Mouse (Mus musculus): ENCODE data around the gene Fbln5.

The Fbln5 gene

DNA sequence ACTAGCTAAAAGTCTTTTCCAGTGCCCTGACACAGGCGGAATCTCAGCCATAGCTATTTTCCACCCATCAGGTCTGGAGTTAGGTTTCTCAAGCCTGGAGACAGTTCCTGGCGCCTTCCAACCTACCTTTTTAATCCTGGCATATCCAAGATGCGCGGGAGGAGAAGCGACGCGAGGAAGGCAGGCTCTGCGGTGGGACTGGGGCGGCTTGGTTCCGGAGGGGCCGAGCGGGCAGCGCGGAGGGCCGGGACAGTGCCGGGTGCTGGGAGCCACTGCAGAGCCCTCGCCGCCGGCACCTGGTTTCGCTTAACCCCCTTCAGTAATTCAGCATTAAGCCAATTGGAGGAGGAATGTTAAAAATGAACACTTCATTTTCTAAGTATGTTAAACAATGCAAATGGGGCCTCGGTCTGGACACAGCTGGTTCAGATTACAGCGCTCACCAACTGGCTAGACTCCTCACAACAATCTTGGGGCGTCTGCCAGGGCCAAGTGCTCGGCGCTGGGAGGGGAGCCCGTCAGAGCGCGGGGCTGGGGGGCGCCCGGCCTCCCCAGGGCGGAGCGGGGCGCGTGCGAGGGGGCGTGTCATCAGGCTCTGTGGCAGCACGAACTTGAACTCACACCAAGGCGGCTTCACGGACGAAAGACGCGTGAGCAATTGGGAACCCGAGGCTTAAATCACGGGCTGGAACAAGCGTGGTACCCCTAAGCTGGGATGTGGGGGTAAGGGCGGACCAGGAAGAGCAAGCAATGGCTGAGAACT is at the start of gene Fbln5:
Fbln5 (minus strand) TSS at position 448 of the 763 bp plus-strand sequence.
- peak; percentile 83 for DNase-seq (ENCODE audit: inconsistent ontology term)

DNA sequence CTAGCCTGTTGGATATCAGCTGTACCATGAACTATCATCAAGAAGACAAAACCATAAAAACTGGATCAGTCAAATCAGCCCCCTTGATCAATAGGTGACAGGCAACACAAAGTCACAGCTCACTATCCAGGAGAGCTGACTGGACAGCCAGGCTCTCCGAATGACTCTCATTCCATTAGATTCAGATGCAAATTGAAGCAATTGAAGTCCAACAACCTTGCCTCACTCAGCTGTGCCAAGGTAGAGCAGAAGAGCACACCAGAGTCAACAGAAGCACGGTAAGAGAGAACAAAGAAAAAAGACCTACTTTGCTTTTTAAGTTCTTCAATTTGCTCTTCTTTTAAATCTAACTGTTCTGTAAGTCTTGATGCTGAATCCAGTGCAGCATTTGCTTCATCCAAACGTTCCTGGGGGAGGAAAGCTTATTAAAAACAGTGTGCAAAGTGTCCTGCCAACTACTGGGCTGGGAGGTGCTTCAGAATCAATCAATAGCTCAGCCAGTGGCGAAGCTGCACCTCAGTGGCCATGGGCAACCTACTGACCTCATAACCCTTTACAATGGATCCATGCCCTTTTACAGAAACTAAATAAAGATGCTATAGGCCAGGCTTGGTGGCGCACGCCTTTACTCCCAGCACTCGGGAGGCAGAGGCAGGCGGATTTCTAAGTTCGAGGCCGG is 43.6 kb upstream of the Fbln5 start:
- no peak for DNase-seq (ENCODE audit: inconsistent ontology term)

DNA sequence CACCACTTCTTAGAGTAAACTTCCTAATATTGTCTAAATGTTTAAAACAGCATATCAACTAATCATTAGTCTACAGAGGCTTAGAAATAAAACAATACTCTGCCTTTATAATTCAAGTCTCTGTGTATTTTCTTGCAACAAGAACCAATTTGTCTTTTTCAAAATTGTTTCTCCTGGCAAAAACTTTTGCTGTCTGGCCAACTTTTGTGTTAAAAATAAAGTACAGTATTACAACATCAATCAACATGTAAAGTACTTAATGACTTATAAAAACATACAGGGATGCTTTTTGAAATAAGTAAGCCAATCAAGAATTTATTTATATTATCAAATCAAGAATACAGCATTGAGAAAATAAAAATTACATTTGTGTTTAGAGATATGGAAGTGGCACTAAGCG is 41.4 kb upstream of the Fbln5 start:
- DNase-seq (ENCODE audit: inconsistent ontology term) = no peak

DNA sequence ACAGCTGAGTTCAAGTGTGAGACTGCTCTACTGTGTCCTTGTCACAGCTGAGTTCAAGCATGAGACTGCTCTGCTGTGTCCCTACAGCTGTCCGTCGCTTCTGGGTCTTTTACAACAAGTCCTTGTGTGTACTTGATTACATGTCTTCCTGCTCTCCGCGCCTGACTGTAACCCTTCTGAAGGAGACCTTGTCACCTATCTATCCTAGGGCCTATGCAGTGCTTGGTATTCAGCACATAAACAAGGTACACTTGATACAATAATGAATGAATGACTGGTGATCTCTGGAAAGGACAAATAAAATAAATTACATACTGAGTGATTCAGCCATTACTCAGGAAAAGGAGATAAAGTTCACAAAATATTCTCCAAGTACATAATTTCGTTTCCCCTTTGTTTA is 39.2 kb upstream of the Fbln5 start:
- DNase-seq (ENCODE audit: inconsistent ontology term) = no peak

DNA sequence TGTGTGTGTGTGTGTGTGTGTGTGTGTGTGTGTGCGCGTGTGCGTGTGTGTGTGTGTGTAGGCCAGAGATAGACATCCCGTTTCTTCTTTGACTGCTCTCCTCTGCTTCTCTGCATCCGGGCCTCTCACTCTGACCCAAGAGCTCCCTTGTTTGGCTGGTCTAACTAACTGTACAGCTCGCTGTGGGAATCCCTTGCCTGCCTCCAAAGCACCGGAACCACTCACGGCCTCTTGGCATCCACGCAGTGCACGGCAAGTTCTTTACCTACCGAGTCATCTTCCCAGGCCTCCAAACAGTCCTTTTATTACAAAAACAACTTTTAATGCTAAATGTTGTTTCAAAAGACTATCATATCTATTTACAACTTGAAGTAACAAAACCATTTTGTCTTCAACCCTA is 35.5 kb upstream of the Fbln5 start:
- no peak for DNase-seq (ENCODE audit: inconsistent ontology term)

DNA sequence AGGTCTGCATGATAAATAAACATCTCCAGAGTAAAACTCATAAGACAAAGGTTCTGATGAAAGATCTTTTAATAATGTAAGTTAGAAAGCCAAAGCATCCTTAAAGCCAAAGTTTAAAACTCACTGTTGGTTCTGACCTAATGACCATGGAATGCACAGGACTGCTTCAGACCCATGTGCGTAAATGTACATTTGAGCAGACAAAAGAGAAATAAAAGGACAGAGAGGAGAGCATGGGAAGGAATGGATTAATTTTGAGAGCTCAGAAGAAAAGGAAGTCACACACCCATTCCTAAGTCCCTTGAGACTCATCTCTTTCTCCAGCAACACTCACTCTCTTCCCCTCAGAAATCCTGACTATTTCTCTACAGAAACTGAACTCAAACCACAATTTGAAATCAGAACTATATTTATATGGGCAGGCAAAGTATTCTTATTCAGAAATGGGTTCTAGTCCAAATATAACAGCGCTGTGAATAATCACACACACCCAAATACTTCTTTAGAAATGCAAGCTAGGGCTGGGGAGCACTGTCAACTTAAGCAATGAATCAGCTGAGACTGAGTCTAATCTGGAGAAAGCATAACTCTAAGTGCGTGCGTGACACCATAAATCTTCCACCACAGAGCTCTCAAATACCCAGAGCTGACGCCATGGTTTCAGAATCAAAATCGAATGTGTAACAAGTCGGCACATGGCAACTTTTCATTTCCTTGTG is 33.1 kb upstream of the Fbln5 start:
- peak; percentile 6 for DNase-seq (ENCODE audit: inconsistent ontology term)

DNA sequence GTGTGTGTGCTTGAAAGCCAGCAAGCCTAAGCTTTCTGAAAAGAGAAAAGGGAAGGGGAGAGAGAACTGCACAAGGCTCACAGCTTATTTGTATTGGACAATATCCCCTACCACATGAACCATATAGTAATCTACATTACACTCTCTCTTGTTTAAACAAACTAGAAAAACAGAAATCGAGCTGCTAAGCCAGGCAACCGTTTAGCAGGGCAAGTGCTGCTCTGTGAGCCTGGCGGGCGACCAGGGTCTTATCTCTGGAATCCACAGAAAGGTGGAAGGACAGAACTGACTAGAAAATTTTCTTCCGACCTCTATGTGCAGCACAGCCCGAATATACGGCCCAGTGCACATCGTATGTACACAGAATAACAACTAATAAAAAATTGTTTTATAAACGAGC is 32.5 kb upstream of the Fbln5 start:
- DNase-seq (ENCODE audit: inconsistent ontology term) = no peak

DNA sequence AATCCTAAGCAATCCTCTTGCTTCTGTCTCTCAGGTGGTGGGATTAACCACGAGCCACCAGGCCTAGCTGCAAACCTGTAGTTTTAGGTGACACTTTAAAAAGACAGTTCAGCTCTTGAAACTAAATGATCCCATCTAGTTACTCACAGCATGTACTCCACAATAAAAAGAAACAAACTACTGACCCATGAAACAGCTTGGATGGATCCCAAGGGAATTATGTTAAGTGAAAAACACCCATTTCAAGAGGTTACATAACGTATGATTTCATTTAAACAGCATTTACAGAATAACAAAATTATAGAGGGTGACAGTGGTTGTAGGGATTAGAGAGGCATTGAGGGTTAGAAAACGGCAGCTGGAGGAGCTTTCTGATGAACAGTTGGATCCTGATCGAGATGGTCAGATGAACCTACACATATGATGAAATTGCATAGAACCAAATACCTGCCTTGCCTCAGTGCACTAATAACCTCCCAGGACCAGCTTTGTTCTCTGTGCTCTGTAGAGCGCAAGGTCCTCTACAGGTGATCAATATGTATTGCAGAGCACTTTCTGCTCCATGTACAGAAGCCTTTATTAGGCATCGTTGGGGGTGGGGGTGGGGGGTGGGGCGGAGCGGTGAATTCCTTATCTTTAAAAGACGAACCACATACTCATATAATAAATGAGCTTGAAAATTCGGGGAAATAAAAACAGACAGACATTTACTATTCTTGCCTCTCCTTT is 17.9 kb upstream of the Fbln5 start:
- DNase-seq (ENCODE audit: inconsistent ontology term) = peak; percentile 9

DNA sequence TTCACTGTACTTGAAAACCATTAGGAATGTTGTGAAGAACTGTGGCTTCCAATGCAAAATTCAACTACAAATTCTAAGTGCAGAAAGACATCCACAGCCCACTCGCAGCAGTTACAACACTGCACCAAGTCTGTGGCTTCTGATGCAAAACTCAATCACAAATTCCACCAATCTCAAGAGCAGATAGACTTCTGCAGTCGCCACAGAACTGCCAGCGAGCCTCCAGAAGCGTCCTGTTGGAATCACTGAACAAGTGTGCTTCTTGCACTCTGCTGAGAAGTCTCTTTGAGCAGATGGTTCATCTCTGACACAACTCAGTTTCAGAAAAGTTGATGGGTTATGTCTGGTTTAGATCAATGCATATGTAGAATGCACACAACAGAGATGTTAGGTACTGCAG is 15.9 kb upstream of the Fbln5 start:
- DNase-seq (ENCODE audit: inconsistent ontology term) = no peak

DNA sequence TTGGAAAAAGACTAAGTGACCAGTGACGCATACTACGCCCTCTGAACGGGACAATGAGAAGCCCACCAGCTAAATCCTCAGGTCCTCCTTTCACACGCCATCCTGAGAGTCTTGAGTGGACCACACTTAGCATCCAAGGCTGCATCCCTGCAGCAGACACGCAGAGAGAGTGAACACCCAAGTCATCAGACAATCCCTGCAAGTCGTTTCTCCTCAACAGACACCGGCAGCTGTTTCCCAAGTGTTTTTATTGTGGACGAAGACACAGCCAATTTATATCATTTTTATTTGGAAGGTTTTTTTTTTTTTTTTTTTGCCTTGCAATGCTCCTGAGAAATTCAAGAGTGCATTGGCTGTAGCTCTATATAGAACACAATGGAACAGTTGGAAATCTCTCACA is 14.9 kb upstream of the Fbln5 start:
- no peak for DNase-seq (ENCODE audit: inconsistent ontology term)

DNA sequence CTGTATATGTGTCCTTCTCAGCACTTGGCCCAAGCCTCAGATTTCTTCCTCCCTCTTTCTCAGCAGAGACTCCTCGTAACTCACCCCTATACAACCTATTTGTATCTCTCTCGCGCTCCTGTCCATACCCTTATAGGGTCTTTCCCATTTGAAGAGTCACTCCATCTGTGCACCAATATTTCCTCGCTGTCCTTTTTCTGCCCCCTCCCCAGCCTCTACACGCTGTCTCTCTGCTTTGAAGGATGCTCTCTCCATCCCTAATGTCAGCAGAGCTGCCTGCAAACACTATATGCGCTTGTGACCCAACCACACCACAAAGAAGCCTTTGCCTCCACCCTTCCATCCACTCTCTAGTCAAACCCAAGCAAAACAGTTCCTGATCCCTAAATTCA is 14.3 kb upstream of the Fbln5 start:
- DNase-seq (ENCODE audit: inconsistent ontology term) = no peak

DNA sequence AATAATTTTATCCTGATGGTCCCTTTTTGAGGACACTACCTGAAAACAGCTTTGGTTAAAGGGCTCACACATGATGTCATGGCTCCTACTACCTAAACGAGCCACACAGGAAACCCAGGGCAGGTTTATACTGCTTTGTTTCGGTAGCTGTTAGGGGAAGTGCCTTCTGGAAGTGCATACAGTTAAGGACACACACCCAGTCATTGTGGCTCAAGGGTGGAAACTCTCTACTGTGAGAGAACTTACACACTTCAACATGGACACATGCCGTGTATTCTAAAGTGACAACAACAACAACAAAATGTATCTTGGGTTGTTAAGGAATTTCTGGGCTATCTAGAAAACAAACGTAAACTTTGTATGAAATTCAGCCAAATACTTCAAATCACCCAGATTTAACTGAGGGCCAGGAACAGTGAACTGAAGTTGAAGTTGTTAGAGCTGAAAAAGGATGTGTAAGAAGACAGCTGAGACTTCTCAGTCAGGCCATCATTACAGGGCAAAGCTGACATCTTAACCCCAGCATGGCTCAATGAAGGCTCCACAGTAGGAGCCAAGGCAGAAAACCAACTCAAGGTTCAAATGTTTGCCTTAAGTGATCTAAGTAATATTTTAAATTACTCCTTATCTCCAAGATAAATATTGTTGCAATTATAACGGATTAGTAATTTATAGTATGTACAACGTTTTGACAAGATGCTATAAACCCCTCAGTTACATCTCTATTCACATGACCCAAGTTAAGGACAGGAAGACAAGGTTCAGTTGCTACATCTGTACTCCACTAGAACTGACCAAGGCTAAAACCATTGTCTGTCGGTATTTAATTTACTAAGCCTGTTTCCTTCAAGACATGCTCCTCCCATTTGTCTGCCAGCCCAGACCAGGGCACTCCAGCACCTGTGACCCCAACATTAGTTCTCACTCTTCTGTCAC is 13.6 kb upstream of the Fbln5 start:
- no peak for DNase-seq (ENCODE audit: inconsistent ontology term)

DNA sequence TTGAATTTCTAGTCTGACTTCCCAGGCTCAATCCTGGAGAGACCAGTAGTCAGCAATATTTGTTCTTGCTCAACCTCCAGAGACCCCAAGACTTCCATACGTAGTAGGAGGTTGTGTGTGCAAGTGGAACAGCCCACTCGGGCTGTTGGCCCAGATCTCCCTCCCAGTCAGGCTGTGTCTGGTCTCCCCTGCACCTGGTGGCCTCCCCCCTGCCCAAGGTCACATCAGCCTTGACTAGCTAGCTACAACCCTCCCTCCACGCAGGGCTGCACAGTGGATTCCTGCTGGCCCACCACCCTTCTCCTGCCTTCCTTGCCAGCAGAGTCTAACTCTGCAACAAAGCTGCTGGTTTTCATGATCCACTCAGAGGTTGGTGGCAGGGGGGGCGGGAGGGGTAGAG is 12.4 kb upstream of the Fbln5 start:
- DNase-seq (ENCODE audit: inconsistent ontology term) = no peak

DNA sequence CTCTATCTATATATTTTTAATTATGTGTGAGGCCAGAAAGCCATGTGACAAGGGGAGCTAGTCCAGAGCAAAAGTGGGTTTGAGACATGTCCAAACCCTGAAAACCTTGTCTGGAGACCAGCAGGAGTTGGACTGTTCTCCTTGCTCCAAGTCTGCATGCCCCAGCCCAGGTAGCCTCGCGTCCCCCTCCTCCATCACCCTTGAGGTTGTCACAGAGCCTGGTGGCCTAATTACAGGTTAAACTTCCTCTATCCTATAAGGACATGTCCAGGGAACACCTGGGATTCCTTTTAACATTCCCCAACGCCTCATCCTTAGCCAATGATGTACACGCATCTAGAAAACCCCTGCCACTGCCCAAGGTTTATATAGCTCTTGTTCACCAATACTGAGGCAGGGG is 4.3 kb upstream of the Fbln5 start:
- DNase-seq (ENCODE audit: inconsistent ontology term) = no peak

DNA sequence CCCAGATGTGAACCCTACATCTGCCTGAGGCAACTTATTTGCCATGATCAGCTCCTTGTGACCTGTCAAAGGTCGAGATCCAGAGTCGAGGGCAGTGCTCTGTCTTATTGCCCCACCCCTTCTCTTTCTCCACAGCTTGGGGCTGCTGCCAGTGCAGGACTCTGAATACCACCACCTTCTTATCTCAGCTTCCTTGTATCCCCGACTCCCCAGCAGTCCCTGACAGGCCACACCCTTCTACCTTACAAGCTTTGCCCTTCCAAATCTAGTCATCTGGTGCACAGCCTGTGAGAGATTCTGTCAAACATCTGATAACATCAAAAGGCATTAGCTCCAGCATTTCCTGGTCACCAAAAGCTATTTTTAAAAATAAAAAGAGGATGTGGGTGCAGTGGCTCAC is 2.7 kb upstream of the Fbln5 start:
- no peak for DNase-seq (ENCODE audit: inconsistent ontology term)

DNA sequence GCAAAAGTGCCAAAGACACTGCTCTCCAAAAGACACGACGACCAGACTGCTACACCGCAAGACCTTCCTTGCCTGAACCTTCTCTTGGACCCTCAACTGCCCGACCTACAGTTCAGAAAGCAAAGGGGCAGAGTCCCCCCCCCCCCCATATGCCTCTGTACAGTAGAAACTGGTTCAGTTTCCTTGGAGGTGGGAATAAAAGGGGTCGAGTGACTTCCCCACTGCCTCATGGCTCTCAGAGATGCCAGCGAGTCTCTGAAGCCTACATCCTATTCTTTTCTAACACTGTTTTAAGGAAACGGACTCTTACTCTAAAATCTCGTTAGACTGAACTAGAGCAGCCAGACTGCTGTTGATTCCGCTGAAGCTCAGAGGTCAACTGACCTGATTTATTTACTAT is 715 bp upstream of the Fbln5 start:
- no peak for DNase-seq (ENCODE audit: inconsistent ontology term)

DNA sequence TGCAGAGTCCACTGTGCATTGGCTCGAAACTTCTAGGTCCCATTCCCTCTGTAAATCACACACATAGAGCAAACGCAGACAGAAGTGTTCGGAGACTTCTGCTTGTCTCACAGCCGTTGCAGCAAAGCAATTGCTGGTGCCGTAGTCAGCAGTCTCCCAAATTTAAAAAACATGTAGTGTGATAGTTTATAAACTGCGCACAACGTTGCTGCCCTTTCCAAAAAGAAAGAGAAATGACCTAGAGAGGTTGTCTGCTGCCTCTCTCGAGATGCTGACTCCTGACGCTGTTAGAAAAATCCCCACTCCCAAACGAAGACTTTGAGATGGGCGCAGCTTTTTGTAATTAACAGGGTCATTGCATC is 628 bp downstream of the Fbln5 start:
- no peak for DNase-seq (ENCODE audit: inconsistent ontology term)

DNA sequence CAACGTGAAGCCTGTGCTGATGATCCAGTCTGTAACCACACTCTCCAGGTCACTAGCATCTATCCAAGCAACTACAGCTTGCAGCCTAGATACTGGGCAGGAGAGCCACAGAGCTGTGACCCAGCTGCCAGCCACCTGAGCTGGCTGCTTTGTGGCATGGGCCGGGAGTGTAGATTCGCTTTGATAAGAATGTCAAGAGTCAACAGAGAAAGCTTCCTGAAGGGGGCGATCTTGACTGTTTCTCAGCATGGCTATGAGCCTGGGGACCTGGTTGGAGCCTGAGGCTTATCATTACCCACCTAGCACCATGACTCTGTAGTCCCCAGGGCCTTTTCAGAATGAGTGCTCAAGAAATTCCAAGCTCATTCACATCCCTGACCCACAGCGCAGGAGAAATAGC is 2.0 kb downstream of the Fbln5 start:
- DNase-seq (ENCODE audit: inconsistent ontology term) = peak; percentile 11

DNA sequence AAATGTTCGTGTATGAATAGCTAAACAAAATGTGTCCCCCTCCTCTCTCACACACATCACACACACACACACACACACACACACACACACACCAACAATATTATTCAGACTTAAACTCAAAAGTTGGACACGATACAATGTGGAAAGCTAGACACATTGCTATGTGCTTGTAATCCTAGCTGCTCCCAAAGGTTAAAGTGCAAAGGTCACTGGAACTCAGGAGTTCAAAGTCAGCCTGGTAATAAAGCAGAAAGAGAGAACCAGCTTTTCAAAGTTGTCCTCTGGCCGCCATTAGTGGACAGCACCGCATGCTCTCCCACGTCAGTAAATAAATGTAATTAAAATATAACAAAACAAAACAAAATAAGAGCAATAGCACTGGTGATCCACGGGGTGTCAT is 3.1 kb downstream of the Fbln5 start:
- no peak for DNase-seq (ENCODE audit: inconsistent ontology term)

DNA sequence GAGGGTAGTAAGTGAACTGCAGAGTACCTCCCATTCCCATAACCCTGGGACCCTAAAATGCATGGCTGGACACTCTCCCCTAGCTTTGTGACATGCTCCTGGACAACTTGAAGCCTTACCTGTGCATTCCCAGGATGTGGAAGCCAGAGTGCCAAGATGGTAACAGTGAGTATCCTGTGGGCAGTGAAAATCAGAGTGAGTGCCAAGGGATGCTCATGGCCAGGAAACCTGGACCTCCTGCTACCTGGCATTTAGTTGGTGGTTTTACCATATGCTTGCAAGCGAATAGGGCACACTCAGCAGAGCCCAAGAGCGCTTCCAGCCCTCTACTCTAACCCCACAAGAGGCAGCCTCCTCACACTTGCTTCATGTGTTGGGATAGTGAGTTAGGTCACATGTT is 4.4 kb downstream of the Fbln5 start:
- DNase-seq (ENCODE audit: inconsistent ontology term) = no peak

DNA sequence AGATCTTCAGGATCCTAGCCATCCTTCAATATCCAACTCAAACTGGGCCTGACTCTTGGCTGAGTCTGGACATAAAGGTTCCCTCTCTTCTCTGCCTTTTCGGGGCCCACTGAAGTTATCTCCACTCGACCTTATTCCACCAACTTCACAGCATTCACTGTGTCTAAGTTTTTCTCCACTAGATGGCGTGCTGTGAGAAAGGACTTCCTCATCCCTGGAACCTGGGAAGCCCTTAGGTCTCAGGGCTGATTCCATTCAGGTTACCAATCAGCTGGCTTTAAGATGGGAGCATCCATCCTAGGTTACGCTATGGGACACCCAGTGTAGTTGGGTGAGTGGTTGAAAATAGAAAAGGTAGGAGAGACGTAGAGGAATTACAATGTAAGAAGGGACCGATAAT is 7.7 kb downstream of the Fbln5 start:
- no peak for DNase-seq (ENCODE audit: inconsistent ontology term)
